Mouse (Mus musculus) adrenal gland (tissue): Measurements from ENCODE around the gene Maml3.

Experiments used
- intact Hi-C: fragments of 180-260 bp; cut with DNase I; formaldehyde crosslinking; loops from one replicate; pipeline ENCODE4 v1.15.1; 2025

The Maml3 gene

GRCm38 (mm10) chr3:52007602-52008252 is 97.1 kb downstream of the Maml3 start:
- intact Hi-C loops, result loop anchor here (10.0 kb wide), 1 partner anchor 303 kb away; no protein-coding TSS in a partner anchor

- intact Hi-C loops, result loop anchor here (10.0 kb wide), 1 partner anchor 302 kb away; no protein-coding TSS in a partner anchor
These were observed 98.0 kb downstream of the Maml3 start for GRCm38 (mm10) chr3:52006721-52007330.

GRCm38 (mm10) chr3:52003663-52004062 is 101.2 kb downstream of the Maml3 start:
- intact Hi-C loops, result loop anchor here (10.0 kb wide), 1 partner anchor 299 kb away; no protein-coding TSS in a partner anchor

GRCm38 (mm10) chr3:52001518-52001895 is 103.4 kb downstream of the Maml3 start:
- intact Hi-C loops, result loop anchor here (10.0 kb wide), 1 partner anchor 297 kb away; no protein-coding TSS in a partner anchor

- intact Hi-C loops, result loop anchor here (10.0 kb wide), 1 partner anchor 296 kb away; no protein-coding TSS in a partner anchor
These were observed 103.9 kb downstream of the Maml3 start for GRCm38 (mm10) chr3:52000871-52001517.

GRCm38 (mm10) chr3:51999671-52000437 is 105.0 kb downstream of the Maml3 start:
- intact Hi-C loops, result loop anchor here (10.0 kb wide), 1 partner anchor 295 kb away; no protein-coding TSS in a partner anchor

GRCm38 (mm10) chr3:51998511-51999399 is 106.1 kb downstream of the Maml3 start:
- intact Hi-C loops, result no loop called here

GRCm38 (mm10) chr3:51997616-51998015 is 107.3 kb downstream of the Maml3 start:
- intact Hi-C loops, result no loop called here

- intact Hi-C loops, result no loop called here
These were observed 118.4 kb downstream of the Maml3 start for GRCm38 (mm10) chr3:51986507-51986906.

- intact Hi-C loops, result no loop called here
These were observed 123.4 kb downstream of the Maml3 start for GRCm38 (mm10) chr3:51981496-51981895.

GRCm38 (mm10) chr3:51977654-51978352 is 127.1 kb downstream of the Maml3 start:
- intact Hi-C loops, result no loop called here

GRCm38 (mm10) chr3:51974601-51975000 is 130.3 kb downstream of the Maml3 start:
- intact Hi-C loops, result no loop called here

- intact Hi-C loops, result no loop called here
These were observed 130.7 kb downstream of the Maml3 start for GRCm38 (mm10) chr3:51974153-51974552.

- intact Hi-C loops, result no loop called here
These were observed 132.3 kb downstream of the Maml3 start for GRCm38 (mm10) chr3:51972576-51972975.

GRCm38 (mm10) chr3:51970489-51970888 is 134.4 kb downstream of the Maml3 start:
- intact Hi-C loops, result no loop called here

GRCm38 (mm10) chr3:51969451-51969850 is 135.4 kb downstream of the Maml3 start:
- intact Hi-C loops, result no loop called here

GRCm38 (mm10) chr3:51965841-51966240 is 139.0 kb downstream of the Maml3 start:
- intact Hi-C loops, result no loop called here

GRCm38 (mm10) chr3:51965436-51965835 is 139.4 kb downstream of the Maml3 start:
- intact Hi-C loops, result no loop called here

GRCm38 (mm10) chr3:51965008-51965407 is 139.9 kb downstream of the Maml3 start:
- intact Hi-C loops, result no loop called here
